Mouse (Mus musculus) heart, embryonic 14.5 days (tissue): ENCODE results near the gene Gyg. TPM values are rescaled to one million over a fixed set of nuclear protein-coding genes. Genes with fewer than 3 reads are reported as not detected.
A peak's percentile ranks its signal among the peaks of the same experiment; 100 is the strongest.

Experiments used
- ATAC-seq: fragments of 200-750 bp; cut with Nextera tagmentation; 2 replicates; pipeline ENCODE4 v1.8.0; 2017; ENCODE audit warnings: low read depth, moderate TSS enrichment; ENCODE audit not compliant: insufficient number of reproducible peaks, insufficient read depth, low FRiP score
- H3K27ac ChIP-seq, 2 experiments: fragments of 200-500 bp in 1 of 2; fragments of 300-500 bp in 1 of 2; sonication (generic) in 1 of 2; replicated peaks in 1 of 2; 2 replicates each; pipeline ENCODE4 v1.5.1; 2012 to 2014; ENCODE audit warnings: low read depth in 2 of 2, low read length in 2 of 2, control low read depth in 1 of 2, mild to moderate bottlenecking in 1 of 2, mixed read lengths in 1 of 2; ENCODE audit not compliant: control insufficient read depth in 1 of 2, insufficient read depth in 1 of 2
- H3K27me3 ChIP-seq: fragments of 300-500 bp; sonication (generic); 2 replicates; pipeline ENCODE4 v1.6.1; 2014; ENCODE audit warnings: mild to moderate bottlenecking, low read length, control low read depth; ENCODE audit not compliant: control insufficient read depth, insufficient read depth
- H3K36me3 ChIP-seq: fragments of 300-500 bp; sonication (generic); 2 replicates; pipeline ENCODE4 v1.6.1; 2014; ENCODE audit warnings: mild to moderate bottlenecking, control low read depth, low read length, mixed read lengths; ENCODE audit not compliant: control insufficient read depth, insufficient read depth
- H3K4me1 ChIP-seq, 2 experiments: fragments of 200-500 bp in 1 of 2; fragments of 300-500 bp in 1 of 2; sonication (generic) in 1 of 2; 2 replicates each; pipeline ENCODE4 v1.6.1; 2012 to 2014; ENCODE audit warnings: low read length in 2 of 2, control low read depth in 1 of 2, mixed read lengths in 1 of 2; ENCODE audit not compliant: control insufficient read depth in 2 of 2, insufficient read depth in 2 of 2
- H3K4me2 ChIP-seq: fragments of 300-500 bp; sonication (generic); 2 replicates; pipeline ENCODE4 v1.6.1; 2014; ENCODE audit warnings: mild to moderate bottlenecking, low read length
- H3K4me3 ChIP-seq, 2 experiments: fragments of 200-500 bp in 1 of 2; fragments of 300-500 bp in 1 of 2; sonication (generic) in 1 of 2; 2 replicates each; pipeline ENCODE4 v1.5.1; 2012 to 2014; ENCODE audit warnings: low read length in 2 of 2, mild to moderate bottlenecking in 2 of 2, control low read depth in 1 of 2, low read depth in 1 of 2, moderate library complexity in 1 of 2; ENCODE audit not compliant: control insufficient read depth in 1 of 2, insufficient read depth in 1 of 2
- H3K9ac ChIP-seq: fragments of 300-500 bp; sonication (generic); 2 replicates; pipeline ENCODE4 v1.6.1; 2014; ENCODE audit warnings: mild to moderate bottlenecking, low read length
- H3K9me3 ChIP-seq: fragments of 300-500 bp; sonication (generic); 2 replicates; pipeline ENCODE4 v1.6.1; 2016; ENCODE audit warnings: low read length, control low read depth; ENCODE audit not compliant: control insufficient read depth
- WGBS: fragments of 180-500 bp; shearing (Covaris S2); extraction: QIAGEN DNeasy Blood & Tissue Kit; methylation state at CpG from one replicate; pipeline ENCODE4 v1.1.7; 2014; 5-methylcytosine and 5-hydroxymethylcytosine counted together
- polyA plus RNA-seq: library from polyadenylated mRNA; unstranded; fragments of >200 nt; fragmentation: Nextera tagmentation; extraction: Ambion mirVana; gene quantifications from 2 replicates; pipeline ENCODE4 v1.2.1, GENCODE M21; 2014

Gyg gene
- polyA plus RNA-seq, 1 experiment from 2014 or later, result 797 TPM

DNA sequence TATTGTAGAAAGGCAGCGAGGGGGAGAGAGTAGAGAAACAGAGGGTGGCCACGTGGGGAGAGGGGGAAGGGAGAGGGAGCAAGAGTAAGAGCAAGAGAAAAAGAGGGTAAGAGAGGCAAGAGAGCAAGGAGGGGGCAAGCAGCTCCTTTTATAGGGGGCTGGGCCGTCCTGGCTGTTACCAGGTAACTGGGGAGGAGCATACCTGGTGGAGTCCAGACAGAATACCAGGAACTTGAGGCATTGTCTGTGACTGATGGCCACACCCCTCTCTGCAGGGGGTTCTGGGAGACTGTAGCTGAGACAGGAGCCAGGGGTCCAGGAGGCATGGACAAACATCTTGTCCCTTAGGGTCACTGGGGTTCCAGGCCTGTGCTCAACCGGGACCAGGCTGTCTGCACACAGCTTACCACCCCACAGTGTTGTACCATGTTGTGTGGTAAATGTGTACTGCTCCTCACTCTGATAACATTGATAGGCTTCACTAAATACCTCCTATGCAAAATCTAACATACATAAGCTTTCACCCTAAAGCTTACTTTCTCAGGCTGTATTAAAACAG lies 35.4 kb downstream of the Gyg start:
- no peak overlapping the region for H3K4me3 ChIP-seq
- no peak overlapping the region for H3K27ac ChIP-seq
- no peak overlapping the region for H3K9ac ChIP-seq
- H3K9me3 ChIP-seq, result no peaks in the 10 kb centered on the region
- 59% methylated on average over 4 of the region's 4 CpGs for WGBS
- peaks cover 77% of the 10 kb centered on the region for H3K36me3 ChIP-seq
- H3K27me3 ChIP-seq, result no peaks in the 10 kb centered on the region
- no peak overlapping the region for H3K4me2 ChIP-seq
- no peak for ATAC-seq
- no peaks in the 10 kb centered on the region for H3K4me1 ChIP-seq

GRCm38 (mm10) chr3:20119044-20119591 lies 36.0 kb downstream of the Gyg start:
- Histone ChIP-seq H3K27me3 (no peaks in the 10 kb centered on the region), H3K4me2 (no peak overlapping the region), H3K27ac (peak overlapping the region in 1 of 2 experiments; percentile 29; a peak in 1 of 4 replicates), H3K9ac (no peak overlapping the region), H3K4me3 (no peak overlapping the region), H3K9me3 (no peaks in the 10 kb centered on the region), H3K4me1 (no peaks in the 10 kb centered on the region), H3K36me3 (peaks cover 72% of the 10 kb centered on the region)
- 65% methylated on average over 19 of the region's 19 CpGs for WGBS
- ATAC-seq, result peak; percentile 59; the same call in 1 of the 2 replicates

DNA sequence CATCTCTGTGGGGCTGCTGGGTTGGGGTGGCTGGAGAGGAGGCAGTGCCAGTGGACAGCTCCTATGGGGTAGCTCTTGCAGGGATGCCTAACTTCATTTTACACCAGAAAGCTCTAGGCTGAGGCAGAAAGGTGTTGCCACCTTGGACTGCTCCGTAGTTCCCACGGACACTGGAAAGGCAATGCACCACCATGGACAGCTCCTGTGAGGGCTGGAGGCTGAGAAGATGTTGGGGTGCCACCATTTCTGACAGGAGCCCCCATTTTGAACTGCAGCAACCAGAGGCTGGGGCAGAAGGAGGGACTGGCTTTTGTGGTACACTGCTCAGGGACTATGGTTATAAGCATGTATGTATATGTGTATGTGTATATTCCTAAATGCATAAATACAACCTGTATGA lies 43.2 kb downstream of the Gyg start:
- Histone ChIP-seq H3K9me3 (no peaks in the 10 kb centered on the region), H3K36me3 (peaks cover 76% of the 10 kb centered on the region), H3K4me3 (no peak overlapping the region), H3K4me2 (no peak overlapping the region), H3K9ac (no peak overlapping the region), H3K27me3 (no peaks in the 10 kb centered on the region), H3K27ac (no peak overlapping the region), H3K4me1 (no peaks in the 10 kb centered on the region)
- 93% methylated on average over 2 of the region's 2 CpGs for WGBS
- no peak for ATAC-seq

DNA sequence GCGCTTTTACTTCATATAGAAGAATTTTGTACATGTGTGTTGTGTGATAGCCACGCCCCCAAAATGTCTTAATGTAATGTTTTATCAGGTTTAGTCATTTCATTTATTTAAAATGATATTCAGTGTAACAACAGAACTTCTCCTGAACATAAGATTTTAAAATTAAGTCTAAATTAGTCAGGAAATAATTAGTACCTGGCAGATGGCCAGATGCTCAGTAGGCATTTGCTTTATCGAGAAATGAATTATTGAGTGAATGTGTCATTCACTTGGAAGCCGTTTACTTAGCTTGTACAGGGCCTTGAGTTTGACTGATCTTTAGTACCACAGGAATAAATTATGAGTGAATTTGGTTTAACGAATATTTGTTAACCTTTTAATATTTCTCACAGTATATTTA lies 46.2 kb downstream of the Gyg start:
- no peak overlapping the region for H3K4me2 ChIP-seq
- H3K27ac ChIP-seq, result no peak overlapping the region
- H3K9me3 ChIP-seq, result no peaks in the 10 kb centered on the region
- H3K4me3 ChIP-seq, result no peak overlapping the region
- no peak for ATAC-seq
- 89% methylated on average over 5 of the region's 5 CpGs for WGBS
- peaks cover 74% of the 10 kb centered on the region for H3K36me3 ChIP-seq
- H3K27me3 ChIP-seq, result no peaks in the 10 kb centered on the region
- no peak overlapping the region for H3K9ac ChIP-seq
- peaks cover under 1 to 2% of the 10 kb centered on the region in 2 experiments; a peak in 1 of 4 replicates for H3K4me1 ChIP-seq

- ATAC-seq, result no peak
- Histone ChIP-seq H3K36me3 (peaks cover 46% of the 10 kb centered on the region), H3K4me3 (no peak overlapping the region), H3K9ac (no peak overlapping the region), H3K4me2 (no peak overlapping the region), H3K27me3 (no peaks in the 10 kb centered on the region), H3K4me1 (peaks cover 2 to 3% of the 10 kb centered on the region in 2 experiments; a peak in 1 of 4 replicates), H3K27ac (no peak overlapping the region), H3K9me3 (no peaks in the 10 kb centered on the region)
- WGBS, result 98% methylated on average over 2 of the region's 2 CpGs
Measured at GRCm38 (mm10) chr3:20104776-20105175, 50.3 kb downstream of the Gyg start.

GRCm38 (mm10) chr3:20104318-20104717 lies 50.8 kb downstream of the Gyg start:
- Histone ChIP-seq H3K4me3 (no peak overlapping the region), H3K27ac (no peak overlapping the region), H3K9ac (no peak overlapping the region), H3K4me2 (no peak overlapping the region), H3K36me3 (peaks cover 42% of the 10 kb centered on the region), H3K4me1 (peaks cover 2 to 3% of the 10 kb centered on the region in 2 experiments; a peak in 1 of 4 replicates), H3K9me3 (no peaks in the 10 kb centered on the region), H3K27me3 (no peaks in the 10 kb centered on the region)
- WGBS, result 50% methylated on average over 8 of the region's 8 CpGs
- ATAC-seq, result no peak

DNA sequence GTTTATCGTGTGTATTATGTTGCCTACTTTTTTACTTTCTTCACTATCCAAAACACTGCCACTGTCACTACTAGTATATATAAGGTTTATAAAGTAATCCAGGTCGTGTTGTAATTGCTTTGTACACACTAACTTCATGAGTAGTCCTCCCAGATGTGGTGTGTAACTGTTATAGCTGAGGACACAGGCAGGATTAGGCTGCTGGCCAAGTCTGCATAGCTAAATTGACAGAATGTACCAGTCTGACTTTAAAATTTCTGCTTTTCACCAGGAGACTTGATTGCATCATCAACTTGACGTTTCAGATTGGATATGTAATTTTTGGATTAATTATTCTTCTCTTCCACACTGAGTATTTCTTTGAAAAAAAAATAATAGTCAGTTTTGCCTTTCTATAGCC lies 51.3 kb downstream of the Gyg start:
- no peak for ATAC-seq
- Histone ChIP-seq H3K9me3 (no peaks in the 10 kb centered on the region), H3K27ac (no peak overlapping the region), H3K36me3 (peaks cover 37% of the 10 kb centered on the region), H3K4me1 (peaks cover 2 to 3% of the 10 kb centered on the region in 2 experiments; a peak in 1 of 4 replicates), H3K9ac (no peak overlapping the region), H3K4me3 (no peak overlapping the region), H3K4me2 (no peak overlapping the region), H3K27me3 (no peaks in the 10 kb centered on the region)
- 73% methylated on average over 3 of the region's 3 CpGs for WGBS

DNA sequence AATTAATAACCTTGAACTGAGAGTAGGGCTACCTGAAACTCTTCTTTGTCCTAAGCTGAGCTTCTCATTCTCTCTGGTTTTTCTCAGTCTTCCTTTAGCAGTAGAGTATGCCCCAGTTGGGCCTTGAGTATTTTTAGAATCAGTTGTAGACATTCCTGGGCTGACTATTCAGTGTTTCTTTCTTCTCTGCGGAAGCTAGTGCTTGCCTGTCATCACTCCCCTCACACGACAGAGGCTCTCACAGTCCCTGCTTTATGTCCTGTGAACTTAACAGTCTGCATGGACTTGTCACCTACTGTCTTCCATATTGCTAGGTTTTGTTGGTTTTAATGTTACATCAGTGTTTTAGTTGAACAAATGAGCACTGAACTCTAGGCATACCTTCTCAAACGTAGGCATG lies 73.0 kb downstream of the Gyg start:
- Histone ChIP-seq H3K4me1 (peaks cover 5 to 23% of the 10 kb centered on the region in 2 experiments), H3K4me3 (no peak overlapping the region), H3K4me2 (peak overlapping the region; percentile 47), H3K27ac (peak overlapping the region; percentile 96 to 98), H3K9me3 (no peaks in the 10 kb centered on the region), H3K36me3 (peaks cover 43% of the 10 kb centered on the region), H3K9ac (peak overlapping the region; percentile 50), H3K27me3 (no peaks in the 10 kb centered on the region)
- WGBS, result 10% methylated on average over 3 of the region's 3 CpGs
- peak; percentile 88 for ATAC-seq
